Mouse (Mus musculus) stomach, postnatal 0 days (tissue): ENCODE results near the gene Gm45623. TPM values are rescaled to one million over a fixed set of nuclear protein-coding genes. Genes with fewer than 3 reads are reported as not detected.

Experiments
- ATAC-seq: fragments of 200-750 bp; cut with Nextera tagmentation; 2 replicates; pipeline ENCODE4 v1.8.0; 2017; ENCODE audit not compliant: low FRiP score, low TSS enrichment
- DNase-seq: peaks from one replicate; pipeline ENCODE4 v3.0.0-alpha.2; 2016; ENCODE audit warnings: low spot score
- H3K27ac ChIP-seq: fragments of 300-500 bp; sonication (generic); replicated peaks from 2 replicates; pipeline ENCODE4 v1.5.1; 2014; ENCODE audit warnings: mild to moderate bottlenecking, control low read depth
- H3K27me3 ChIP-seq: fragments of 300-500 bp; sonication (generic); 2 replicates; pipeline ENCODE4 v1.6.1; 2014; ENCODE audit warnings: low read length; ENCODE audit not compliant: control insufficient read depth, insufficient read depth
- H3K36me3 ChIP-seq: fragments of 300-500 bp; sonication (generic); 2 replicates; pipeline ENCODE4 v1.6.1; 2014; ENCODE audit warnings: low read length, mixed read lengths; ENCODE audit not compliant: control insufficient read depth, insufficient read depth
- H3K4me1 ChIP-seq: fragments of 300-500 bp; sonication (generic); replicated peaks from 2 replicates; pipeline ENCODE4 v1.6.1; 2014; ENCODE audit warnings: antibody characterized with exemption; ENCODE audit not compliant: control insufficient read depth, insufficient read depth
- H3K4me2 ChIP-seq: fragments of 300-500 bp; sonication (generic); replicated peaks from 2 replicates; pipeline ENCODE4 v1.6.1; 2014; ENCODE audit warnings: low read depth, mild to moderate bottlenecking, control low read depth, moderate library complexity
- H3K4me3 ChIP-seq: fragments of 300-500 bp; sonication (generic); 2 replicates; pipeline ENCODE4 v1.5.1; 2014; ENCODE audit warnings: low read depth, low read length, control low read depth
- H3K9ac ChIP-seq: fragments of 300-500 bp; sonication (generic); 2 replicates; pipeline ENCODE4 v1.6.1; 2014; ENCODE audit warnings: mild to moderate bottlenecking, low read length, control low read depth, mixed read lengths
- H3K9me3 ChIP-seq: fragments of 300-500 bp; sonication (generic); 2 replicates; pipeline ENCODE4 v1.6.1; 2016; ENCODE audit warnings: low read length; ENCODE audit not compliant: control insufficient read depth
- CTCF ChIP-seq: IDR thresholded peaks from 2 replicates; pipeline ENCODE4 v1.5.1; 2016; ENCODE audit warnings: antibody characterized with exemption, low read depth, mild to moderate bottlenecking, moderate library complexity
- EP300 ChIP-seq: optimal IDR thresholded peaks from 2 replicates; pipeline ENCODE3; 2016; ENCODE audit warnings: antibody characterized with exemption
- WGBS: fragments of 180-500 bp; shearing (Covaris S2); extraction: QIAGEN DNeasy Blood & Tissue Kit; methylation state at CpG from one replicate; pipeline ENCODE4 v1.1.7; 2014; 5-methylcytosine and 5-hydroxymethylcytosine counted together
- polyA plus RNA-seq: library from polyadenylated mRNA; unstranded; fragments of >200 nt; fragmentation: Nextera tagmentation; extraction: Ambion mirVana; gene quantifications from 2 replicates; pipeline ENCODE4 v1.2.1, GENCODE M21; 2015

Gene Gm45623
- 0.97 and 1.5 TPM in 2 replicates for polyA plus RNA-seq

GRCm38 (mm10) chr13:56753192-56753951, at the start of gene Gm45623:
Gene Gm45623, minus strand, starts transcription at chr13:56753827.
- Histone ChIP-seq H3K9me3 (no peaks in the 10 kb centered on the region), H3K4me3 (peak within 1 kb of the TSS; percentile 46), H3K36me3 (no peaks in the 10 kb centered on the region), H3K9ac (peak within 1 kb of the TSS; percentile 58), H3K27me3 (peaks cover 5% of the 10 kb centered on the region; the same call in 1 of the 2 replicates), H3K4me2 (peak within 1 kb of the TSS; percentile 74), H3K4me1 (peaks cover 4% of the 10 kb centered on the region; the same call in 1 of the 2 replicates), H3K27ac (0 out of 2 replicates have a peak within 1 kb of the TSS, but pooled peaks have one; percentile 30)
- TF ChIP-seq EP300 (no peak), CTCF (no peak)
- 4% methylated on average over 71 of the region's 71 CpGs for WGBS
- no peak for ATAC-seq
- peak; percentile 60 for DNase-seq

GRCm38 (mm10) chr13:56797459-56797858, 43.8 kb upstream of the Gm45623 start:
- Histone ChIP-seq H3K4me2 (no peak overlapping the region), H3K27ac (no peak overlapping the region), H3K9ac (no peak overlapping the region), H3K27me3 (no peaks in the 10 kb centered on the region), H3K4me1 (no peaks in the 10 kb centered on the region), H3K9me3 (no peaks in the 10 kb centered on the region), H3K4me3 (no peak overlapping the region), H3K36me3 (no peaks in the 10 kb centered on the region)
- ATAC-seq: no peak
- 53% methylated on average over 7 of the region's 7 CpGs for WGBS
- TF ChIP-seq EP300 (no peak), CTCF (no peak)
- no peak for DNase-seq

- WGBS: 86% methylated on average over 7 of the region's 7 CpGs
- no peaks in the 10 kb centered on the region for H3K4me1 ChIP-seq
- DNase-seq (no peak), ATAC-seq (no peak)
- TF ChIP-seq EP300 (no peak), CTCF (no peak)
- no peaks in the 10 kb centered on the region for H3K27me3 ChIP-seq
- no peaks in the 10 kb centered on the region for H3K36me3 ChIP-seq
- H3K4me2 ChIP-seq: no peak overlapping the region
- no peak overlapping the region for H3K4me3 ChIP-seq
- no peak overlapping the region for H3K9ac ChIP-seq
- H3K9me3 ChIP-seq: no peaks in the 10 kb centered on the region
- no peak overlapping the region for H3K27ac ChIP-seq
Measured at GRCm38 (mm10) chr13:56795501-56795900, 41.9 kb upstream of the Gm45623 start.

- Histone ChIP-seq H3K4me2 (no peak overlapping the region), H3K27ac (no peak overlapping the region), H3K9me3 (no peaks in the 10 kb centered on the region), H3K27me3 (no peaks in the 10 kb centered on the region), H3K4me1 (no peaks in the 10 kb centered on the region), H3K36me3 (no peaks in the 10 kb centered on the region), H3K9ac (no peak overlapping the region), H3K4me3 (no peak overlapping the region)
- ATAC-seq: no peak
- 67% methylated on average over 7 of the region's 7 CpGs for WGBS
- no peak for DNase-seq
- TF ChIP-seq EP300: no peak
- TF ChIP-seq CTCF: no peak
Measured at GRCm38 (mm10) chr13:56794441-56794840, 40.8 kb upstream of the Gm45623 start.

- TF ChIP-seq EP300 (no peak), CTCF (no peak)
- no peak overlapping the region for H3K4me3 ChIP-seq
- no peaks in the 10 kb centered on the region for H3K9me3 ChIP-seq
- H3K4me2 ChIP-seq: no peak overlapping the region
- H3K27me3 ChIP-seq: no peaks in the 10 kb centered on the region
- H3K4me1 ChIP-seq: no peaks in the 10 kb centered on the region
- ATAC-seq (peak; percentile 77), DNase-seq (peak; percentile 28)
- 0 out of 2 replicates have a peak overlapping the region, but pooled peaks have one; percentile 24 for H3K27ac ChIP-seq
- H3K36me3 ChIP-seq: no peaks in the 10 kb centered on the region
- WGBS: 48% methylated on average over 3 of the region's 3 CpGs
- H3K9ac ChIP-seq: no peak overlapping the region
Measured at GRCm38 (mm10) chr13:56792844-56793243, 39.2 kb upstream of the Gm45623 start.

- no peak overlapping the region for H3K27ac ChIP-seq
- H3K4me2 ChIP-seq: no peak overlapping the region
- no peak for TF ChIP-seq EP300
- TF ChIP-seq CTCF: no peak
- H3K4me3 ChIP-seq: no peak overlapping the region
- H3K9me3 ChIP-seq: no peaks in the 10 kb centered on the region
- no peaks in the 10 kb centered on the region for H3K4me1 ChIP-seq
- DNase-seq: no peak
- H3K9ac ChIP-seq: no peak overlapping the region
- H3K27me3 ChIP-seq: no peaks in the 10 kb centered on the region
- WGBS: 87% methylated on average over 3 of the region's 3 CpGs
- H3K36me3 ChIP-seq: no peaks in the 10 kb centered on the region
- no peak for ATAC-seq
Measured at GRCm38 (mm10) chr13:56790683-56791082, 37.1 kb upstream of the Gm45623 start.
